Mouse (Mus musculus) urinary bladder, postnatal 10 days (tissue): ENCODE results near the gene Cnnm2.

Experiments used
- DNase-seq: peaks from one replicate; pipeline ENCODE4 v3.0.0; 2022; ENCODE audit warnings: low spot score

Cnnm2 gene

GRCm38 (mm10) chr19:46887811-46888527 is 126.6 kb downstream of the Cnnm2 start:
- no peak for DNase-seq

- DNase-seq: no peak
These were observed 128.3 kb downstream of the Cnnm2 start for GRCm38 (mm10) chr19:46889666-46890065.

DNA sequence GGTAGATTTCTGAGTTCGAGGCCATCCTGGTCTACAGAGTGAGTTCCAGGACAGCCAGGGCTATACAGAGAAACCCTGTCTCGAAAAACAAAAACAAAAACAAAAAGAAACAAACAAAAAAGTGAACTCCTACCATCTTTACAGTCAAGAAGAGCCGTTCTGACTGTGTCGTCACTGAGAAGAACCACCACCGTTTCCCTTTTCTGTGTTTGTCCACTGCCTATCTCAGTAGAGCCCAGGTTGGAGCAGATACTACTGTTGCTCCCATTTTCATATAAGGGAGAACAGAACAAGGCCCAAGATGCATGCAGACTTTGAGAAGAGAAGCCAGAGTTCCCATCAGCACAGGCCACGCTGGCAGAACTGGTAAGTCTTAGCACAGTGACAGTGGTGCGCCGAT is 129.3 kb downstream of the Cnnm2 start:
- no peak for DNase-seq

DNA sequence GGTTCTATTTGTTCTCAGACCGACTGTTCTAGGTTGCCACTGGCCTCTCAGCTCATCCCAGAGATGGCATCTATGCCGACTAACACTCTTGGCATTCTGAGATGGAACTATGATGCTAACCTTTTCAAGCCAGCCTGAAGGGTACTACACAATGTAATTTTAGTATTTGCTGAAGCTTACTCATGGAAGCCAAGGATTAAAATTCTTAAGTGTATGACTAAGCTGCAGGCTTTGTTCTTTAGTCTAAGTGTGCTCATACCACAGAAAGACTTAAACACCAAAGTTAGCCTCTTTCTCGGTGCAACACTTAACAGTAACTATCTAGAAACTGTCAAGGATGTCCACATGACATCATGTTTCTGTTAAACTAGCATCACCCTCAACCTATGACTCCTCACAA is 131.5 kb downstream of the Cnnm2 start:
- DNase-seq: no peak

GRCm38 (mm10) chr19:46893484-46893883 is 132.1 kb downstream of the Cnnm2 start:
- DNase-seq: no peak

- DNase-seq: no peak
These were observed 135.7 kb downstream of the Cnnm2 start for GRCm38 (mm10) chr19:46897135-46897534.

- no peak for DNase-seq
These were observed 136.8 kb downstream of the Cnnm2 start for GRCm38 (mm10) chr19:46898222-46898621.

DNA sequence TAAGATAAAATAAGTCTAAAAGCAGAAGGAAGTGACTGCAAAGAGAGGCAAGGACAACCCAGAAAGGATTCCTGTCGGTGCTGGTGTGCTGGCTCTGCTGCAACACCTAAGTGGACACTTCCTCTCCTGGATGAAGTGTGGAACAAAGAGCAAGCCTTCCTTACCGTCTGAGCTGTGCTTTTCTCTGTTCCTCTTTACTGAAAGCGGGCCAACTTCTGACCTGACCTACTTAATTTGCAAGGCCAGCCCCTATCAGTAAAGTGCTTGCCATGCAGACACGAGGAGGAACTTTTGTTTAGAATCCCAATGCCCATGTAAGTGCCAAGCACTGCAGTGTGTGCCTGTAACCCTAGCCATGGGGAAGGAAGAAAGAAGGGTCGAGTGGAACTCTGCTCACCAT is 137.9 kb downstream of the Cnnm2 start:
- DNase-seq: no peak

GRCm38 (mm10) chr19:46899871-46900270 is 138.5 kb downstream of the Cnnm2 start:
- no peak for DNase-seq

DNA sequence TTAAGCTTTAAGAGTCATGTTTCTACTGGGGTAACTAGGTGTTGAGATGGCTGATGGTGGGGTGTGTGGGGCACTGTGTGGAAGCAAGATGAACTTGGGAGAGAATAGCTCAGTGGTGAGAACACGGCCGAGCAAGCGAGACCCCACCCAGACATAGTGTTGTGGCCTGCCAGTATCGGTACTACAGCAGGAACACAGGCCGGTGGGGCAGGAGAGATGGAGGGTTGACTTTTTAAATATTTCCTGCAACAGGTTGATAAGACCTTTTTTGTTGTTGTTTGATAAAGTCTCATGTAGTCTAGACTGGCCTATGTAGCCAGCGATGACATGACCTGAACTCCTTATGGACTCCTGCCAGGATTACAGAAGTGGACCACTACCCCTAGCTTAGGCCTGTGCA is 139.4 kb downstream of the Cnnm2 start:
- no peak for DNase-seq

- DNase-seq: no peak
These were observed 139.9 kb downstream of the Cnnm2 start for GRCm38 (mm10) chr19:46901323-46901722.

DNA sequence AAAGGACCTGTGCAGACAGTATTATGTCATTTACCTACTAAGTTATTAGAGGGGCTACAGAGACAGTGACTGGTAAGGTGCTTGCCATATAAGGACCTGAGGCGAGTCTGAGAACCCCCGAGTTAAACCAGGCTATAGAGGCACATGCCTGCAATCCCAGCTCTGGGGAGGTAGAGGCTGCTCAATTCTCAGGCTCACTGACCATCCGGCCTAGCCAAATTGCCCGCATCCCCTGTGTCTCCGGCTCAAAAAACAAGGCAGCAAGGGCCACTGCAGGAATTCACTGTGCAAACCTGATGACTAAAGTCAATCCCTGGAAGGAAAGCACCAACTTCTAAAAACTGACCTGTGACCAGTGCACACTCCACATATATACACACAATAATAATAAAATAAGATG is 142.0 kb downstream of the Cnnm2 start:
- DNase-seq: no peak

DNA sequence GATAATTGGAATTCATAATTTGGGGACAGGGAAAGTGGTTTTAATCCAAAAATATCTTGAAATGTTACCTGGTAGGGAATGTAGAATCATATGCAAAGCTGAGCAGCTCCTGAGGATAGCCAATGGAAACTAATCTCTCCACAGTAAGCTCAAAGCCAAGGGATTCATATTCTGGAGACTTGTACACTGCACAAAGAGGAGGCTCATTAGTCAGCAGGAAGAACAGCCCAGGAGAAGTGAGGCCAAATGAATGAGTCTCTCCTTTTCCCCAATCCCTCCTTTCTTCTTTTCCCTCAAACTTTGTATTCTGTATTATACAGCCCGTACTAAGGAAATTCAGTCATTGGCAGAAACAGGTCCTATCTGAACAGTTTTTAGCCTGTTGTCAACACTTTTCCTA is 143.5 kb downstream of the Cnnm2 start:
- no peak for DNase-seq

DNA sequence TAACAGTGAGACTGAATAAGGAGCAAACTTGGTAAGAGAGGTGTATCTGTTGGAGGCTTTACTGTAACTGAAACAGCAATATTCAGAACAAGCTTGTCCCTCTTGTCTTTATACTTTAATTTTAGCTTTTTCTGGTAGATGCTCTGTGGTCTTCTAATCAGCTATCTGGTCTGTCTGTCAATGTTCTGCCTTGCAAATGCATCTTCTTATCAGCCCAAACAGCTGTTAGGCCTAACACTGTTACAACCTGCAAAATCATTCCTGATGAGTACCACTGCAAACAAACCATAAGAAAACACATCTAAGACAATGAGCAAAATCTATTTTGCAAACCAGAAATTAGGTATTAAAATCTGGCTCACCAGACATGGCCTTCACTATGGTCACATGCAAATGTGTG is 144.0 kb downstream of the Cnnm2 start:
- no peak for DNase-seq

GRCm38 (mm10) chr19:46905971-46906370 is 144.6 kb downstream of the Cnnm2 start:
- no peak for DNase-seq

- DNase-seq: no peak
These were observed 146.8 kb downstream of the Cnnm2 start for GRCm38 (mm10) chr19:46908207-46908606.

DNA sequence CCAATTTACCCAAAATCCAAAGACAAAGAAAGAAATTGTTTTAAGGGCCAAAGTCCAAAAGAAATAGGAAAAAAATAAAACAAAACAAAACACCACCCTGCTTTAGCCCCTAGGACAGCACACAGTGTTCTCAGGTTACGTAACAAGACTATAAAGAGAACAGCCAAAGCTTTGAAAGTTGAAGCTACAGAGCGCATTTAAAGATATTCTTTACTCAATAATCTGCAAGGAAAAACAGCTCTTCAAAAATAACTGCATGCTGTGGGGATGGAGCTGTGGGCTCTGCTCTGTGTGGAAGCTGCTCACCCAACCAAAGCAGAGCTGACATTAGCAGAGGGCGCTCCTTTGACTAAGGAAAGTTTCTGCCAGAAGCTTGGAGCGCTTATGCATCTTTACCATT is 147.6 kb downstream of the Cnnm2 start:
- DNase-seq: no peak

DNA sequence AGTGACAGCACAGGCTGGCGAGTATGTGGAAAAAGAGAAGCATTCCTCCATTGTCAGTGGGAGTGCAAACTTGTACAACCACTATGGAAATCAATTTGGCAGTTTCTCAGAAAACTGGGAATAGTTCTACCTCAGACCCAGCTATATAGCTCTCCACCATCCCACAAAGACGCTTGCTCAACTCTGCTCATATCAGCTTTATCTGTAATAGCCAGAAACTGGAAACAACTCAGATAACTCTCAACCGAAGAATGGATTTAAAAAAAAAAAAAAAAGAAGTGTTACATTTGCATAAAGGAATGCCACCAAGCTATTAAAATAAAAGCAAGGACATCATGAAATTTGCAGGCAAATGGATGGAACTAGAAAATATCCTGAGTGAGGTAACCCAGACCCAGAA is 150.1 kb downstream of the Cnnm2 start:
- DNase-seq: no peak

GRCm38 (mm10) chr19:46913626-46914025 is 152.2 kb downstream of the Cnnm2 start:
- DNase-seq: no peak

DNA sequence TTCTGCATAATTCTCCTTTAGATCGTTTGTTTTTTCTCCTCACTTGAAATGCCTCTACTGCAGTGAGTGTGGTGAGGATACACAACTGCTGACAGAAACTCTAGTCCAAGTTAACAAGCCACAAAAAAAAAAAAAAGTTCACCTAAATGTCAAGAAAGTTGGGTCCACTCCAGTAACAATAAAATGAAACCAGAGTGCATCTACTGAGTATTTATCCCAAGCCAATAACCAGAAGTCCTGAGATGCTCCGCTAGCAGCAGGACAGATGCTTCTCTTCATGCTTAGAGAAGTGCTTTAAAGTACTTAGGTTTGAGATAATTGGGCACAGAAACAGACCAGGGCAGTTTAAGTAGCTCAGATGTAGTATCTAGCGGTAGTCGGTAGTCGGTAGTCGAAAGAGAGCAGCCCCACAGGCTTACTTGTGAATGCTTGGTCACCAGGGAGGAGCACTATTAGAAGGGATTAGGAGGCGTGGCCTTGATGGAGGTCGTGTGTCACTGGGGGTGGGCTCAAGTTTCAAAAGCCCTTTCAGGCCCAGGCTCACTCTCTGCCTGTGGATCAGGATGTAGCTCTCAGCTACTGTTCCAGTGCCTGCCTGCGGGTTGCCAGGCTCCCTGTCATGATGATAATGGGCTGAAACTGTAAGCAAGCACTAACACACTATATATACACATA is 154.1 kb downstream of the Cnnm2 start:
- DNase-seq: no peak

GRCm38 (mm10) chr19:46920571-46920970 is 159.2 kb downstream of the Cnnm2 start:
- no peak for DNase-seq

DNA sequence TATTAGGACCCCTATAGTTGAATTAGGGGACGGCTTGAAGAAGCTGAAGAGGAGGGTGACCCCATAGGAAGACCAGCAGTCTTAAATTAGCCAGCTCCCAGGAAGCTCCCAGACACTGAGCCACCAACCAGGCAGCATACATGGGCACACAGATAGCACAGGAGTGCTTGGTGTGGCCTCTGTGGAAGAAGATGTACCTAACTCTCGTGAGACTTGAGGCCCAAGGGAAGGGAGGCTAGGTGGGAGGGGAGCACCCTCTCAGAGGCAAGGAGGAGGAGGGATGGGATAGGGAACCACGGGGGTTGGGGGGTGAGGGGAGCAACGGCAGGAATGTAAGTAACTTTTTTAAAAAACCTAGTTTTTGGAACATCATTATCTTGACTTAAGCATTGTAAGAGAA is 165.0 kb downstream of the Cnnm2 start:
- DNase-seq: no peak

DNA sequence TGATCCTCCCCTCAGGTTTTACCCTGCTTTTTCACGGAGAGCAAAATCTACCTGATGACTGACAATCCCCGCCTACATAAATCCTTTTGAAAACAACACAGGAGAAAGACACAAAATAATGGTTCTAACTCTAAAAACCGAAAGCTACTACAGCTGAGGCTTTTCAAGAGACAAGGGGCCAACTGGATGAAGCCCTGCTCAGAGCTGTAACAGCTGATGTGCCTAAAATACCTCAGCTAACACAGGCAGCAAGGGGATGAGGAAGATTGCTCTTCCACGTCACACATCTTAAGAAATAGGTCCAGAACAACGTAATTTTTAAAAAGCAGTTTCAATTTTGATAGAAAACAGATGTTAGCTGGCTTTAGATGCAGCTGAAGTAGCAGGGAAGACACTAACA is 165.6 kb downstream of the Cnnm2 start:
- DNase-seq: no peak

DNA sequence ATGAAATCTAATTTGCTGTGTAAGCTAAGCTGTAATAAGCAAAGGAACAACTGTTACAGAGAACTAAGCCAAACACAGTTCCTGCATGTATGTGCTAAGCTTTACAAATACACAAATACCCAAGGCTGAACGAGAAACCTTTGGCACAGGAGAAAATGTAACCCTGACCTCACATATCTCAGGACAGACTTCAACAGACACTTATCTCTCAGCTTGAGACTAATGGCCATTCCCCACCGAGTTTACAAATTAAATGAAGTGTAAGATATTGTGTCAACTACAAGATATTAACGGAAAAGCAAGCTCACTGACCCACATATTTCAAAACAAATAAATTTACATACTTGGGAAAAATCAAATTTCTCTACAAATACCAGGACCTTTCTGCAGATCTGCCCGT is 166.7 kb downstream of the Cnnm2 start:
- DNase-seq: no peak
